Mouse (Mus musculus): ENCODE results near the gene Ndufa13.

GRCm38 (mm10) chr8:69915748-69916147, 13.4 kb upstream of the Ndufa13 start:
- TF ChIP-seq CTCF (IDR thresholded peaks at IDR 0.05; ENCODE audit: control insufficient read depth, insufficient read depth, insufficient replicate concordance, low read depth, low read length) (no peak), POLR2A (IDR thresholded peaks at IDR 0.05; ENCODE audit: control insufficient read depth, low read depth, low read length) (no peak)
